Mouse (Mus musculus) forebrain, postnatal 0 days (tissue): ENCODE results near the gene Olfr1337. TPM values are rescaled to one million over a fixed set of nuclear protein-coding genes. Genes with fewer than 3 reads are reported as not detected.

Source experiments
- ATAC-seq: fragments of 200-750 bp; cut with Nextera tagmentation; 2 replicates; pipeline ENCODE4 v1.8.0; 2017; ENCODE audit warnings: mild to moderate bottlenecking, moderate library complexity
- DNase-seq: peaks from one replicate; pipeline ENCODE4 v3.0.0-alpha.2; 2015
- H3K27ac ChIP-seq: fragments of 300-500 bp; sonication (generic); 2 replicates; pipeline ENCODE4 v1.5.1; 2014; ENCODE audit warnings: low read depth, mild to moderate bottlenecking, antibody characterized with exemption, low read length, moderate library complexity, mixed read lengths
- H3K27me3 ChIP-seq: fragments of 300-500 bp; sonication (generic); 2 replicates; pipeline ENCODE4 v1.6.1; 2014; ENCODE audit warnings: mild to moderate bottlenecking, low read length, mixed read lengths; ENCODE audit not compliant: insufficient read depth
- H3K36me3 ChIP-seq: fragments of 300-500 bp; sonication (generic); 2 replicates; pipeline ENCODE4 v1.6.1; 2014; ENCODE audit warnings: mild to moderate bottlenecking, moderate library complexity; ENCODE audit not compliant: insufficient read depth
- H3K4me1 ChIP-seq: fragments of 300-500 bp; sonication (generic); 2 replicates; pipeline ENCODE4 v1.6.1; 2014; ENCODE audit warnings: antibody characterized with exemption; ENCODE audit not compliant: insufficient read depth
- H3K4me2 ChIP-seq: fragments of 300-500 bp; sonication (generic); 2 replicates; pipeline ENCODE4 v1.6.1; 2014; ENCODE audit warnings: low read depth, mild to moderate bottlenecking, moderate library complexity
- H3K4me3 ChIP-seq: fragments of 300-500 bp; sonication (generic); 2 replicates; pipeline ENCODE4 v1.5.1; 2014; ENCODE audit warnings: low read depth, low read length, mixed read lengths
- H3K9ac ChIP-seq: fragments of 300-500 bp; sonication (generic); 2 replicates; pipeline ENCODE4 v1.6.1; 2014; ENCODE audit warnings: mild to moderate bottlenecking
- H3K9me3 ChIP-seq: fragments of 300-500 bp; sonication (generic); 2 replicates; pipeline ENCODE4 v1.6.1; 2016; ENCODE audit warnings: low read length
- CTCF ChIP-seq: sonication (generic); IDR thresholded peaks from 2 replicates; pipeline ENCODE4 v1.5.1; 2016; ENCODE audit warnings: antibody characterized with exemption, control low read depth, low read depth
- WGBS: fragments of 180-500 bp; shearing (Covaris S2); extraction: QIAGEN DNeasy Blood & Tissue Kit; methylation state at CpG from one replicate; pipeline ENCODE4 v1.1.7; 2014; 5-methylcytosine and 5-hydroxymethylcytosine counted together
- polyA plus RNA-seq: library from polyadenylated mRNA; unstranded; fragments of >200 nt; fragmentation: Nextera tagmentation; extraction: Ambion mirVana; gene quantifications from 2 replicates; pipeline ENCODE4 v1.2.1, GENCODE M21; 2015
- total RNA-seq: library from RNA; depleted of rRNA; stranded (reverse); fragments of >200 nt; gene quantifications from 2 replicates; pipeline ENCODE4 v1.2.3, GENCODE M21; 2014; rRNA removed

Olfr1337 gene
- total and polyA plus RNA-seq, 2 experiments from 2014 or later, result not detected

DNA sequence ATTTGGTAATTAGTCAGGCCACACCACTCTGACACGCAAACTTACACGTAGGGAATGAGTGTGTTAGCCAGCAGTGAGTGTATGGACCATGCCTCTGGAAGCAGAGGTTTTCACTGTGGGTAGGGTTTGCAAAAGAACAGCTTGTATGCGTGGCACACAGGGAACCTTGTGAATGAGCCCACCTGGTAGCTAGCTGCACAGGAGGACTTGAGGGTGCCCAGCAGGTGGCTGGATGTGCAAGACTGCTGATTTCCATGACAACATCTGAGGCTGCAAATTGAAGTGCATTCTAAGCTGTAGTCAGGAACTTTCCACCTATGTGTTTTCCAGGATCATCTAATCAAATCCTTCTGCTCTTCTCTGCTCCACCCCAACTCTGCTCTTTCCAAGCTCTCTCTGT is 42.8 kb downstream of the Olfr1337 start:
- no peaks in the 10 kb centered on the region for H3K27me3 ChIP-seq
- DNase-seq (no peak), ATAC-seq (no peak)
- no peak overlapping the region for H3K4me3 ChIP-seq
- TF ChIP-seq CTCF, result no peak
- 58% methylated on average over 3 of the region's 3 CpGs for WGBS
- H3K36me3 ChIP-seq, result no peaks in the 10 kb centered on the region
- no peak overlapping the region for H3K27ac ChIP-seq
- H3K9me3 ChIP-seq, result no peaks in the 10 kb centered on the region
- no peak overlapping the region for H3K9ac ChIP-seq
- H3K4me1 ChIP-seq, result no peaks in the 10 kb centered on the region
- no peak overlapping the region for H3K4me2 ChIP-seq

DNA sequence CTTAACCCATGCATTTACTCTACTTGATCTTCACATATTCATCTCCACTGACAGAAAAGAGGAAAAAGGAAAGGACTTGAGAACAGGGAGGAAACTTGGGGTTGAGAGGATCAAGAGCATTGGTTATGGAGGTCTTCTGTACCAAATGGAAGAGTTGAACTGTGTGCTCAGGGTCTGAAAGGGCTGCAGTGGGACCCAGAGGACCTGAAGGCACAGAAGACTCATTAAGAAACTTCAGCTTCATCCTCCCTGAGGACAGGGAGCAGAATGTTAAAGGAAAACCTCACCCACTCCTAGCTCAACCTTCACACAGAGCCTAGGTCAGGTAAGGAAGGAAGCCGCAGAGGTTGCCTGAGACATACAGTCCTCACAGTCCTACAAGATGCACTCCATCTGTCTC is 50.5 kb downstream of the Olfr1337 start, which contains the start of gene Olfr1339:
Olfr1339 (plus strand) TSS at position 301 of the 400 bp plus-strand sequence.
- 100% methylated on average over 1 of the region's 1 CpGs for WGBS
- Histone ChIP-seq H3K4me3 (no peak within 1 kb of the TSS), H3K4me2 (no peak within 1 kb of the TSS), H3K9me3 (no peaks in the 10 kb centered on the region), H3K36me3 (no peaks in the 10 kb centered on the region), H3K27ac (no peak within 1 kb of the TSS), H3K4me1 (no peaks in the 10 kb centered on the region), H3K27me3 (no peaks in the 10 kb centered on the region), H3K9ac (no peak within 1 kb of the TSS)
- no peak for ATAC-seq
- DNase-seq, result no peak
- TF ChIP-seq CTCF, result no peak

Other genes with a start within 250 kb of the Olfr1337 start
- gene Tmem125, start 238.5 kb downstream of the Olfr1337 start, total RNA-seq, result 0.31 TPM in 1 of 2 replicates, not detected in the other
- gene Tmem125, start 238.5 kb downstream of the Olfr1337 start, polyA plus RNA-seq, result 0.29 and 0.39 TPM in 2 replicates
- 0.69 and 2.0 TPM in 2 replicates for gene Cfap57, start 161.8 kb downstream of the Olfr1337 start, total RNA-seq
- 0.89 and 1.3 TPM in 2 replicates for gene Cfap57, start 161.8 kb downstream of the Olfr1337 start, polyA plus RNA-seq
- gene Ebna1bp2, start 161.8 kb downstream of the Olfr1337 start, total RNA-seq, result 48.9 and 56.3 TPM in 2 replicates
- gene Ebna1bp2, start 161.8 kb downstream of the Olfr1337 start, polyA plus RNA-seq, result 97.7 and 104 TPM in 2 replicates
- not detected in 2 replicates for gene Olfr62, start 123.6 kb downstream of the Olfr1337 start, total RNA-seq
- gene Olfr62, start 123.6 kb downstream of the Olfr1337 start, polyA plus RNA-seq, result not detected in 2 replicates
- gene Olfr1342, start 89.8 kb downstream of the Olfr1337 start, total RNA-seq, result not detected in 2 replicates
- gene Olfr1342, start 89.8 kb downstream of the Olfr1337 start, polyA plus RNA-seq, result not detected in 2 replicates
- not detected in 2 replicates for gene Olfr1341, start 79.1 kb downstream of the Olfr1337 start, total RNA-seq
- not detected in 2 replicates for gene Olfr1341, start 79.1 kb downstream of the Olfr1337 start, polyA plus RNA-seq
- gene Olfr1340, start 62.4 kb downstream of the Olfr1337 start, total RNA-seq, result not detected in 2 replicates
- gene Olfr1340, start 62.4 kb downstream of the Olfr1337 start, polyA plus RNA-seq, result 0.10 TPM in 1 of 2 replicates, not detected in the other
- not detected in 2 replicates for gene Olfr1339, start 50.4 kb downstream of the Olfr1337 start, total RNA-seq
- gene Olfr1339, start 50.4 kb downstream of the Olfr1337 start, polyA plus RNA-seq, result not detected in 2 replicates
- gene Olfr1338, start 23.8 kb downstream of the Olfr1337 start, total RNA-seq, result not detected in 2 replicates
- not detected in 2 replicates for gene Olfr1338, start 23.8 kb downstream of the Olfr1337 start, polyA plus RNA-seq
- not detected in 2 replicates for gene Olfr1335, start 27.4 kb upstream of the Olfr1337 start, total RNA-seq
- not detected in 2 replicates for gene Olfr1335, start 27.4 kb upstream of the Olfr1337 start, polyA plus RNA-seq
- gene Olfr1333, start 53.7 kb upstream of the Olfr1337 start, total RNA-seq, result not detected in 2 replicates
- gene Olfr1333, start 53.7 kb upstream of the Olfr1337 start, polyA plus RNA-seq, result not detected in 2 replicates
- gene Olfr1331, start 82.1 kb upstream of the Olfr1337 start, total RNA-seq, result not detected in 2 replicates
- not detected in 2 replicates for gene Olfr1331, start 82.1 kb upstream of the Olfr1337 start, polyA plus RNA-seq
- gene Olfr1330, start 106.0 kb upstream of the Olfr1337 start, total RNA-seq, result not detected in 2 replicates
- not detected in 2 replicates for gene Olfr1330, start 106.0 kb upstream of the Olfr1337 start, polyA plus RNA-seq
- not detected in 2 replicates for gene Olfr1329, start 134.9 kb upstream of the Olfr1337 start, total RNA-seq
- not detected in 2 replicates for gene Olfr1329, start 134.9 kb upstream of the Olfr1337 start, polyA plus RNA-seq
- gene Olfr1328, start 156.0 kb upstream of the Olfr1337 start, total RNA-seq, result not detected in 2 replicates
- not detected in 2 replicates for gene Olfr1328, start 156.0 kb upstream of the Olfr1337 start, polyA plus RNA-seq
- gene Lao1, start 179.0 kb upstream of the Olfr1337 start, total RNA-seq, result 0.15 TPM in 1 of 2 replicates, not detected in the other
- gene Lao1, start 179.0 kb upstream of the Olfr1337 start, polyA plus RNA-seq, result 0.15 and 0.21 TPM in 2 replicates